Mouse (Mus musculus) stomach, postnatal 0 days (tissue): ENCODE measurements around the gene Awat1.

Experiments
- CTCF ChIP-seq: IDR thresholded peaks from 2 replicates; pipeline ENCODE4 v1.5.1; 2016; ENCODE audit warnings: antibody characterized with exemption, low read depth, mild to moderate bottlenecking, moderate library complexity
- EP300 ChIP-seq: optimal IDR thresholded peaks from 2 replicates; pipeline ENCODE3; 2016; ENCODE audit warnings: antibody characterized with exemption

DNA sequence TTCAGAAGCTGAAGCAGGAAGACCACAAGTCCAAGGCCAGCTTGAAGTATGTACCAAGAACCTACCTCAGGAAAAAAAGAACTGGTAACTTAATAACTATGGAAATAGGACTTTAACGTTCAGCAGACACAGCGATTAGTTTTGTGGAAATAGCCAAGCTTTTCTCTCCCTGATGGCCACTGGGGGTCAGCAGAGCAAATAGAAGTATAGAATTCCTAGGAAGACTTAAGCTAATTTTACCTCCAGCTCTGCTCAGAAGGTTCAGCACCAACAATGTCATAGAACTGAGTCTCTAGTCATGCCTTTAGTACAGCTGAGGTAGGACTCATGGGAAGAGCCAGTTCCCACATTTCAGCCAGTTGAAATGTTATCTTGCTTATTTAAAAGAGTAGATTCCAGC, 49.3 kb downstream of the Awat1 start:
- peak; percentile 45 for TF ChIP-seq CTCF
- no peak for TF ChIP-seq EP300
